Mouse (Mus musculus): ENCODE measurements around the gene N4bp1.

N4bp1 gene

DNA sequence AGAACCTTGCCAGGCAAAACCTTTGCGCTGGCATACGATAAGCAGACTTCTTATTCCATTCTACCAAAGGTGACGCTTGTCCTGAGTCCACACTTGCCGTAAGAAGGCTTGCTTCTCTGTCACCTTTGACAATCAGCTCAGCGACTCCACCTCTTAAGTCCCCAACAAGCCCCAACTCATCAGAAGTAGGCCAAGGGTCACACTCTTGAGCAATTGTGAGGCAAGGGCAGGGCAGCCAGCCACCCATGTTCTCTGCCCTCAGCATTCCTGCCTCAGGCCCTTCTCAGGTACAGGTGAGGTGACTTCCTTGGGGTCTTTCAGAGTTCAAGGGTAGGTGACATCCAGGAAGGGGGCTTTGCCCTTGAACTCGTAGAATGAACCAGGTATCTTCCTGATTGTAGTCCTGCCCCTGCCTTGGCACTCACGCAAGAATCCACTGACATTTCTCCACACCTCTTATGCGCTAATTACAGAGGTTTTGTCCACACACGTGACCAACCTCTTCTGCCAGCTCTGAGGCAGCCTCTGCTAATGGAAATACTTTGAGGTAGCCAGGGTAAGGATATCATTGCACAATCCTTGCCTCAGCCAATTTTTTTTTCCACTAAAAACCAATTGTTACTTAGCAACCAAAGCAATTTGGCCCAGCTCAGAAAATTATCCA, 118.4 kb downstream of the N4bp1 start:
- DNase-seq (ENCODE audit: low read depth in 2 of 2, low spot score in 2 of 2): no peak

DNA sequence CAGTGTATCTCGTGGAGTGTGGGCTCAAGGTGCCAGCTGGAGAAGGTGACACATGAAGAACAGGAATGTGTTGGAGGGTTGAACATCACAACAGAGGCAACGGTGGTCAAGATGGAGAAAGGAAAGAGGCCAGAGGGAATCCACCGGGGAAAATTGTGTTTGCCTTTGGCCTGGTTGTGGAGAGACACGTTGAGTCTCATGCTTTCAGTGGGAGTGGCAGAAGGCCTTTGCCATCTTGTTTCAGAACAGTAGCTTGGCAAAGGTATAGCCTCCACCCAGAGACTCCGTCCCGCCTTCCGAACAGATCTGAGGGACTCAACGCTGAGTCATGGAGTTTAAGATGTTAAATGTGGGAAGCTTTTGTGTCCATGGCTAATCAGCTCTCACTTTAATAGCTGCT, 119.4 kb downstream of the N4bp1 start:
- DNase-seq (ENCODE audit: low read depth in 2 of 2, low spot score in 2 of 2): no peak

DNA sequence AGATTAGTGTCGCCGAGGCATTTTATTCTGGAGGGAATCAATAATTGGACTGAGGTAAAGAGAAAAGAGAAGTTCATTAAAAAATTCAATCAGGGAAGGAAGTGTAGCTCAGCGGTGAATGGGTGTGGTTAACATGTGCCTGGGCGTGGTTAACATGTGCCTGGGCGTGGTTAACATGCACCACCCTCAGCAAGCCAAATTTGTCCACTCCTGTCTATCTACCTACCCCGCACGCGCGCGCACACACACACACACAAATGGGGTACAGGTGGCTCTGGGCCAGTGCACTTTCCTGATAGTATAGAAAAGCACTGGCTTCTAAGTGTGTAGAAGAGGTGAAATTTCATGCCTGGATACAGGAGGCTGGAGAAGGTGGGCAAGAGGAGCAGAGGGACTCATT, 119.9 kb downstream of the N4bp1 start:
- DNase-seq (ENCODE audit: low read depth in 2 of 2, low spot score in 2 of 2): peak in 1 of 2 experiments; percentile 19

DNA sequence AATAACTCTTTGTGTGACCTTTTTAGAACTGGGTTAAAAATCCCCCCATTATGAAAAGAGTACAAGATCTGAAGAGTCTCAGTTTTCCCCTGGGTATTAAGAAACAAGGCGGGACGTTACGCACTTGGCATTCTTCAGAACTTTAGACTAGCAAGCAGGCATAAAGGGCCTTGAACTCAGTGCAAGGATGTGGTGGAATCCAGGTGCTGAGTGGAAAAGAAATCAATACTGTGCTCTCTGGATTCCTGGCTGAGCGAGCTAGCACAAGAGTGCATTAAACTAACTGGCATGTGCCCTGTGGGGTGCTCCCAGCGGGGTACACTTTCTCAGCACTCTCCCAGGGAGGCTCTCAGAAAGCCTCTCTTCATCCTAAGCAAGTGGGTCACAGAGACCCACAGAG, 122.3 kb downstream of the N4bp1 start:
- DNase-seq (ENCODE audit: low read depth in 2 of 2, low spot score in 2 of 2): no peak

DNA sequence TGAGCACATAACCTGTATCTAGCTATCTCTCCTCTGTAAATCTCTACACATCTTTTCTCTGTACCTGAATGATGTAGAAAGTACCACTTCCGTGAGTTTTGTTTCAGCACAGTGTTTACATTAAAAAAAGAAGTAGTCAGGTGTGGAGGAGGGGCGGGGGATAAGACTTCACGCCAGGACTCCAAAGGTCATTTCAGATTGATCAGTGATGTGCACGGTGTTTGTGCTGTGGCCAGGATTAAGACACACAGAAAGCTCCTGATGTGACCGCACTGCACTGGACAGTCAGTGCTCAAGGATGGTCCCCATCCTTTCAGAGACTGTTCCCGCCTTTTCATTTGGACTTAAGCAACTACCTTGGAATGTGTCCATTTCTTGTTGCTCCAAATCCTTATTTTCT, 124.3 kb downstream of the N4bp1 start:
- no peak for DNase-seq (ENCODE audit: low read depth in 2 of 2, low spot score in 2 of 2)

DNA sequence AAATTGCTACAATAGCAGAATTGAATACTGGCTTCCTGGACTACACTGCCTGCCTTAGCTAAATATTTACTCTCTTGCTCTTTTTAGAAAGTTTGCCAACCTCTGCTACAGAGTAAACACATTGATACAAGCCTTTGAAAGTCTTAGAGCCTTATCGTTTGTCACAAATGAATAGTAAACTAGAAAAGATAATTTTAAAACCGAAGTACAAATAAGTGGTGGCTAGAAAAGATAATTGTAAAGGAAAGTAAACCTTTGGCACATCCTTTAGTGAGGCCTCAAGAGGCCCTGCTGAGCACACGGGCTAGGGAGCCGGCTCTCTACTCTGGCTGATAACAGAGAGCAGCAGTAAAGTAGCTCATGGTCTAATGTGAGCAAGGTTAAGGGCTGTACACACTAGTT, 126.0 kb downstream of the N4bp1 start:
- no peak for DNase-seq (ENCODE audit: low read depth in 2 of 2, low spot score in 2 of 2)

DNA sequence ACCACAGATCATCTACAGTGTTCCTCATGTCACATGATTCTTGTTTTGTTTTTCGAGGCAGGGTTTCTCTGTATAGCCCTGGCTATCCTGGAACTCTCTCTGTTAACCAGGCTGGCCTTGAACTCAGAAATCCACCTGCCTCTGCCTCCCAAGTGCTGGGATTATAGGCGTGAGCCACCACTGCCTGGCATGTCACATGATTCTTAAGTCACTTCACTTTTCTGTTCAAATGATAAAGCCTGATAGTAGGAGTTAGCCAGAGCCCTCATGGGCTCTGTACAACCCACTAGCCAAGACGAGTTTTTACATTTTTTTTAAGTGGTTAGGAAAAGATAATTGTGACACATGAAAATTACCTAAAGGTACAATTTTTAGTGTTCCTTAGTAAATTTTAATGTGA, 126.4 kb downstream of the N4bp1 start:
- DNase-seq (ENCODE audit: low read depth in 2 of 2, low spot score in 2 of 2): no peak
